ENCODE assay signal across 19 mouse cellular contexts in the genomic region with DNA sequence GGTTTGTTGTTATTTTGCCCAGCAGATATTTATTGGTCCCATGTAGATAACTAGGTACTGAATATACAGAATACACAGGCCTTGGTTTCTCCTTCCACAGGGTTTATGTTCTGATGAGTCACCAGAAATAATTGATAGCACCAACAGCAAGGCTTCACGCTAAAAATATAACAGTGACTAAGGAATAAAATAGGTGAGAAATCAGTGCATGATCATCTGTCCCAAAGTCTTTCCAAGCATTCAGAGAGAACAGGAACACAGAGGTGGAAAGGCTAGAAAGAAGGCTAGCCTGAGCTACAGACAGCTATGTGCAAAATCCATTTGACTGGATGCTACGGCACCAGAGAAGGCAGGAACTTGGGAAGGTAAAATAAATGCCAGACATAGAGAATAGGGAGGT.
"Had no signal": no experiment of that assay in that cellular context is flagged by ENCODE, and none has a peak within 500 bp of the region (broad histone marks: within the 10 kb centered on the region; RNA-seq: fewer than 3 reads in every experiment).

No protein-coding gene starts in this region.

- DNase-seq: kidney, adult 2 months; kidney, postnatal 36 days; layer of hippocampus, postnatal 36 days; liver, embryonic 13.5 days; lung, adult 2 months; lung, postnatal 14 days; lung, postnatal 4 days; midbrain, embryonic 14.5 days; right cerebral cortex, adult 18-20 months; right cerebral cortex, postnatal 14 days; right cerebral cortex, postnatal 4 days; thymus, adult 2 months; thymus, postnatal 14 days; thymus, postnatal 4 days had no signal

- H3K9me3 ChIP-seq: liver, embryonic 13.5 days; neural tube, embryonic 12.5 days; neural tube, embryonic 15.5 days had no signal

- H3K9ac ChIP-seq: liver, embryonic 13.5 days; neural tube, embryonic 12.5 days; neural tube, embryonic 15.5 days had no signal

- H3K4me3 ChIP-seq: left cerebral cortex, adult 2 months; liver, embryonic 13.5 days; neural tube, embryonic 12.5 days; neural tube, embryonic 15.5 days had no signal

- H3K36me3 ChIP-seq: liver, embryonic 13.5 days had no signal

- H3K4me1 ChIP-seq: liver, embryonic 13.5 days had no signal

- H3K27me3 ChIP-seq: liver, embryonic 13.5 days; neural tube, embryonic 12.5 days; neural tube, embryonic 15.5 days had no signal

- H3K27ac ChIP-seq: left cerebral cortex, adult 2 months; liver, embryonic 13.5 days; neural tube, embryonic 12.5 days; neural tube, embryonic 15.5 days; stomach, postnatal 0 days had no signal

- H3K4me2 ChIP-seq: liver, embryonic 13.5 days; midbrain, embryonic 11.5 days; neural tube, embryonic 12.5 days; neural tube, embryonic 15.5 days had no signal
